Mouse (Mus musculus): ENCODE data around the gene Erc2.

- TF ChIP-seq SRF (IDR thresholded peaks at IDR 0.05; ENCODE audit: control insufficient read depth, insufficient read length, low read depth) (no peak), MYOD1 (IDR thresholded peaks at IDR 0.05; ENCODE audit: control insufficient read depth in 1 of 3, insufficient read length in 2 of 3, low read depth in 2 of 3) (no peak), USF1 (IDR thresholded peaks at IDR 0.05; ENCODE audit: low read depth) (no peak), POLR2A (IDR thresholded peaks at IDR 0.05; ENCODE audit: insufficient read length, low read depth) (no peak), MAX (IDR thresholded peaks at IDR 0.05; ENCODE audit: low read depth) (no peak), TCF12 (IDR thresholded peaks at IDR 0.05; ENCODE audit: insufficient read depth, poor library complexity, severe bottlenecking) (no peak)
Measured at GRCm38 (mm10) chr14:28412252-28412995, 790.2 kb downstream of the Erc2 start.
